Mouse (Mus musculus) adipocyte (in vitro differentiated cells): Measurements from ENCODE around the gene Gramd2.
A peak's percentile ranks its signal among the peaks of the same experiment; 100 is the strongest.

Experiments
- DNase-seq: peaks from one replicate; pipeline ENCODE4 v3.0.0-alpha.2; 2016; ENCODE audit warnings: low spot score

Gene Gramd2

DNA sequence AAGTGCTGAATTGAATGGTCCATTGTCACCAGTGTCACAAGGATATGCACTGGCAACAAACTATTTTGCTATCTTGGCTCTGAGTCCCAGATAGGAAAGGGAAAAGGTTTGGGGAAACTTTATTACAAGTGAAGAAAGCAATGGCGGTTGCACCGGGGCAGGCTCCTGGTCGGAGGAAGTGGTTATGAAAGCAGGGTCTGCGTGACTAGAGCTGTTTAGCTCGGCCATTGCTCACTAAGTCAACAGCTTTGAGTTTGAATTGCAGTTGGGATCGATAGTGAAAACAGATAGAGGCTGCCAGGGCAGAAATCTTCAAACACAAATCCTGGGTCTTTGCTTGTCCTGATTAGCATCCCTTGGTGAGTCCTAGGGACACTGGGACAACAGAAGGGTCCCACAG, 12.0 kb upstream of the Gramd2 start:
- no peak for DNase-seq

DNA sequence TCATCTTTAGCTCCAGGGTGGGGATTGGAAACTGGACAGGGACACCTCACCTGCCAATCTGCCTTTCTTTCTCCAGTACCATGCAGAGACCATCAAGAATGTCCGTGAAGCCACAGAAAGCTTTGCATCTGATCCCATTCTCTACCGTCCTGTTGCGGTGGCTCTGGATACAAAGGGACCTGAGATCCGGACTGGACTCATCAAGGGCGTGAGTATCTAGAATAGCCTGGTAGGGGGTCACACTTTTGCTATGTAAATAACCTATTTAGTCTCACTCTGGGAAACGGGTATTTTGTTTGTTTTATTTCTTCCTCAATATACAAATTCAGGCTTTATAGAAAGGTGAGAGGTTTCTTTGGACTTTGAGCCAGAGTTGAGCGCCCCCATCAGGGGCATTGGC, 11.5 kb upstream of the Gramd2 start:
- no peak for DNase-seq

DNA sequence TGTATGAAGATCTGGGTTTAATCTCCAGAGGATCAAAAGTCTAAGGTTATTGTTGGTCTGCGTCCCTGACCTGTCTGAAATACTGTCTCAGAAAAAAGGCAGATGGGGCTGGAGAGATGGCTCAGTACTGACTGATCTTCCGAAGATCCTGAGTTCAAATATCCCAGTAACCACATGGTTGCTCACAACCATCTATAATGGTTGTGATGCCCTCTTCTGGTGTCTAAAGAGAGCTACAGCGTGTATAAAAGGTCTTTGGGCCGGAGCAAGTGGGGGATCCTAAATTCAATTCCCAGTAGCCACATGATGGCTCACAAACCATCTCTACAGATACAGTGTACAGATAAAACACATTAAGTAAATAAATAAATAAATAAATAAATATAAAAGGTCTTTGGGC, 10.8 kb upstream of the Gramd2 start:
- no peak for DNase-seq

DNA sequence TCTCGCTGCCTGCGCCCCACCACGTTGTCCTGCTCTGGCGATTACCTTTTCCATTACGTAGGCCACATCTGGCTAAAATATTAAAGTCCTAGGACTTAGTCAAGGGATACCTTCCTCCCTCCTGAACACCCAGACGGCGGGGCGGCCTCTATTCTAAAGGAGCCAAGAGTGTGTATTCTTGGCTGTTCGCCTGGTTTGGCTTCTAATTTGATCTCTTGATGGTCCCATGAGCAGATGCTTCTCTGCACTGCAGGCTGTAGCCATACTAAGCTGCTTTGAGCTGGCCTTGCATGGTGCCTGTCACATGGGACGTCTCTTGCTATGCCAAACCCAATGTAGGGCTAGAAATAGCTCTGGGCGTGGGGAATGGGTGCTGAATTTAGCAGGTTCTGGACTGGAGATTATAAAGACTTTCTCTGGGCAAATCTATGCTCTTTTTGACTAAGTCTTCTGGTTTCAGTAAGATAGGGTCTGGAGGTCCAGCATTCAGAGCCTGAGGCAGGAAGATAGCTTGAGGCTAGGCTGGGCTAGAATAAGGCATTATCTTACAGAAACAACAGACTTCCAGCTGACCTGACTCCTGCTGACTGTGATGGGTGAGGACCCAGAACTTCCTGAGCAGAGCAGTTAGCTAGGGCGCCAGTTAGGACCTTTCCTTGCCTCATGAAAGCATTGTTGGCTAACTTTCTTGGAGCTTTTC, 7.6 kb upstream of the Gramd2 start:
- DNase-seq: peak; percentile 28

DNA sequence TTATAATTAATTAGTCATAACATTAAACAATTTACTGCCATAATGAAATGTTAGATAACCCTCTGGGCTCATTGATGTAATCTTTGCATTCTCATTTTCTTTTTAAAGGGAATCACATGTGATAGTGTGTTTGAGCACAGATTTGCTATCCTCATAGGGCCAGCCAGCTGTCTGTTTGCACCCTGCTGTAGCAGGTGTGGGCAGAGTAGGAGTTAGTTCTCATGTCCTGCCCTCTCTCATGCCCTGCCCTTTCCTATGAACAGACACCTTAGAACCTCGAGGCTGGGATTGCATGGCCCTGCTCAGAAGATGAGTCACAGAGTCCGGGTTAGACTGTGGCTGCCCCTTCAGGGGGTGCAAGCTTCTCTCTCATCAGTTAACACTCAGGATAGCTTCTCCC, 6.5 kb upstream of the Gramd2 start:
- DNase-seq: no peak

DNA sequence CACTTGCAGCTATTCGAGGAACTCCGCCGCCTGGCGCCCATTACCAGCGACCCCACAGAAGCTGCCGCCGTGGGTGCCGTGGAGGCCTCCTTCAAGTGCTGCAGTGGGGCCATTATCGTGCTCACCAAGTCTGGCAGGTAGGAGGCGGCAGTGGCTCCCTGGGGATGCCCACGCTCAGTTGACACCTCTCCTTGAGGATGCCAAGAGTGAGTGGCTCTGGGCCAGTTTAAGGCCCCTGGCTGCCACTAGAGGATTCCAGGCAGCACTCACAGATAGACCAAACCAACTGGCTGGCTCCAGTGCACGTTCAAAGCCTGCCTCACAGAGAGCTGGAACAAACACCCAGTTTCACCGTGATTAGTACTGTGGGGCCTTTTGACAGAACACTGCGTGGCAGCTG, 4.3 kb upstream of the Gramd2 start:
- DNase-seq: no peak

DNA sequence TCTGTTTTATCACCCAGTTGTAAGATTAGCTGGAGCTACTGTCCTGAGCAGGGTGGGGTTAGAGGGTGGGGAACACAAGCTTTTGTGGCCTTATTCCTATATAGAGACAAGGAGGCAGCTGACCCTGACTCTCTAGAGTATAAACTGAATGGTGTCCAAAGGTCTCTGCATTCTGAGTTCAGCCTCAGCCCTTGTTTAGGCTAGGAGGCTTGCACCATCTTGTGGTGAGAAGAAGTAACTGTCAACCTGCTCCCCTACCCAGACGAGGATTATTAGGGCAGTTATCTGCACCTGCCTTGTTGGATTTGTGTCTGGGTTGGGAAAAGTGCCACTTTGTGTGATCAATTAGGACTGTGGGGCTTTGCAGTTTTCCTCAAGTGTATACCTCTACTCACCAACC, 1.6 kb upstream of the Gramd2 start:
- DNase-seq: peak; percentile 75

DNA sequence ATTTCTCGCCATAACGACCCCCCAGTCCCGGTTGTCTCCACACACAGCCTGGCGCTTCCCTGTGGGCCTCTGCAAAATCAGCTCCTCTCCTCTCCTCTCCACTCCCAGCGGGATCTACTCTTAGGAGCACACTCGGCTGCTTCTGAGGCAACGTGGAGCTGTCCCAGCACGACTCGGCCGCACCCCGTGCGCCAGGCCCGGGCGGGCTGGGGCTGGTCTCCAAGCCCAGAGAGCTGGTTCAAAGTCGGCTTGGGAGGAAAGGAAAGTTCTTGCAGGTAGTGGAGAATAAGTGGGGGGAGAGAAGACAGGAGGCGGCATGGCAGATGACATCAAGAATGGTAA, 561 bp downstream of the Gramd2 start:
- DNase-seq: no peak

DNA sequence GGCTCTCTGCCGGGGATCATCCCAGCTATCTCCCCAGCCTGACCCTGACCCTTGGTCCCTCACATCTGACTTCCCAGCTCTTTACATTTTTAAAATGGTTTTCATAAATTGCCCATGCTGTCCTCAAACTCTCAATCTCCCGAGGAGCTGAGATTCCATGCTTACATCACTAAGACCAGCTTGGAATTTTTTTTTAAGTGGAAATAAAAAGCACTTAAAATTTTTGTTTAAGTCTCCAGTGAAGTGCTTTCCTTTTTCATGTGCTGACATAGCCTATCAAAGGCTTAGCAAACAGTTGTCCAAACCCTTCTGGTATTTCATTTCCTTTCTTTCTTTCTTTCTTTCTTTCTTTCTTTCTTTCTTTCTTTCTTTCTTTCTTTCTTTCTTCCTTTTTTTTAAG, 4.1 kb downstream of the Gramd2 start:
- DNase-seq: no peak

DNA sequence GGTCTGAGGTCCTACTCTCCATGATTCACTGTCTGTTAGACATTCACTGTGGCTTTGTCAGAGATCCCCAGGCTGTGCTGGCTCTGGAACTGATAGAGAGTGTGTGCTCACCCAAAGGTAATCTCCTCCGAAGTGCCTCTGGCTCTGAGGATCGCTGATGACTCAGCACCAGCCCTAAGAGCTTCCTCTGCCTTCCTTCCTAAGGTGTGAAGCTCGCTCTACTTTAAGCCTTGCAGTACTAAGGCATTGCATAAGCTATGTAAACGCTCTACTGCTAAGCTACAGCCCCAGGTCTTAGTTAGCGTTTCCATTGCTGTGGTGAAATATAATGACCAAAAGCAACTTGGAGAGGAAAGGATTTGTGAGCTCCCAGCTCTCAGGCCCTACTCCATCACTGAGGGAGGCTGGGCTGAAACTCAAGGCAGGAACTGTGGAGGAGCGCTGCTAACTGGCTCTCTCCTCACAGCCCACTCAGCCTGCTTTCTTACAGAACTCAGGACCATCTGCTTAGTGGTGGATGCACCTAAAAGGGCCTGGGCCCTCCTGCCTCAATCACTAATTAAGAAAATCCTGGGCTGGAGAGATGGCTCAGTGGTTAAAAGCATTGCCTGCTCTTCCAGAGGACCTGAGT, 7.6 kb downstream of the Gramd2 start:
- no peak for DNase-seq

DNA sequence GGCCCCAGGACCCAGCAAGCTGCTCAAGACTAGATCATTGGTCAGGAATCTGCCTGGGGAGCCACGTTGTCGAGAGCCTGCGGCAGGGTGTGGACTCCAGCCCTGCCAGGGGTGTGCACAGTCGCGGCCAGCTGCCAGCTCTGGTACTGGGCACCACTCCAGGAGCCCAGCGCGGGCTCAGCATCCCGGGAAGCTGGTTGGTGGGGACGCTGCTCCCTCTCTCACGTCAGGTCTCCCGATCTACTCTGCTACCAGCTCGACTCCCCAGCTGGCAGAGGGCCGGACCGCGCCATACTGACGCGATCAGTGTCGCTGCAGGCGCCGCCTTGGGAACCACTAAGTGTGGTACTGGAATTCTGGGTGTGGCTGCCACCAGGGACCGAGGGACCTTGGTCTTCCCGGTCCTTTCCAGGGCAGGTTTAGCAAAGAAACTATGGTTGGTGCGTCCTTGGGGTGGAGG, 11.7 kb downstream of the Gramd2 start:
- peak; percentile 77 for DNase-seq

DNA sequence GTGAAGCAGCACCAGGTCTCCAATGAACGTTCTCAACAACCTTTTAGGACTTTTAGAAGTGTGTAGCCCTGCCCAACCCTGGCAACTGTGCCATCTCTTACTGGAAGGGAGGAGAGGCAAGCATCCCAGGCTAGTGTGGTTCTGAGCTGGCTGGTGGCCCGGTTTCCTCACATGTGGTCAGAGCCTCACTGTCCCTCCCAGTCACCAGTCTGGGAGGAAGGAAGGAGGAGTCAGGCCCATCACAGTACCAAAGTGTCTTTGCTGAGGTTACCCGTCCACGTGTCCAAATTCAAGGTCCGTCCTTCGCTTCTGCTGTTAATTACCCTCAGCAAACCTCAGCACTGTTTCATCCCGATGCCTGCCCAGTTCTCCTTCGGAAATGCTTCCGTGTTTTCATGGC, 12.2 kb downstream of the Gramd2 start:
- peak; percentile 89 for DNase-seq

DNA sequence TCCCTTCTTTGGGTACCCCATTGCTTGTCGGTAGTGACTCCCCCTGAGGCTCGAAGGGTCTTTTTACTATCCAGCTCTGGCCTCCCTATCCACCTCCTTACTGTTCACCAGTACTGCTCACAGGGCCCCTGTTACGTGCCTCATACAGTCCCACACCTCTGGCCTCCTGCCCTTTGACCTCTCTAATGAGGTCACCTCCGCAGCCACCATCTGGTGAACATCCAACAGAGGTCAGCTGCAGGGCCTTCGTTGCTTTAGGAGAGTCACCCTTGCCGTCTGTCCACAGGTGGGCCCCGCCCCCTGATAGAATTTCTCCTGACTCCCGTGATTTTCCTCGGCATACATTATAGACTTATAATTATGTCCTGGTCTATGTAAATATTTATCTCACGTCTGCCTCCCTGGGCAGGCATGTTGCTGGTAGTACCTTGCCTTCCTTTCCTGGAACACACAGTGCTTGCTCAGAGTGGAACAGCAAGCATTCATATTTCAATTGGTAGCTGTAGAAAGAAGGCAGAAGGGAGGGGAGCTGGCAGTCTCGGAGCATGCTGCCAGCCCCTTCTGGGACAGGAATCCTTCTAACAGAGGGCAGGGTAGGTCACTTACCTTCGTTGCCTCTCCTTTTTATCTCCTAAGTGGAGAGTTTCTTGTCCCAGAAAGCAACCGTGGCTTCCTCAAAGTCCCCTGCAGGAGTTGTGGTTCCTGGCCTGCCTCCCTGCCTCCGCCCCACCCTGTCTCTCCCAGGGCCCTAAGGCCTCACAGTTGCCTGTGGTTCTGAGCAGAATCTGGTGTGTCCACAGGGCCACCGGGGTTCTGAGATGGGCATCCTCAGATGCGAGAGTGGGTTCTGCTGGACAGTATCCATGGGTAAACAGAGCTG, 14.9 kb downstream of the Gramd2 start:
- no peak for DNase-seq

DNA sequence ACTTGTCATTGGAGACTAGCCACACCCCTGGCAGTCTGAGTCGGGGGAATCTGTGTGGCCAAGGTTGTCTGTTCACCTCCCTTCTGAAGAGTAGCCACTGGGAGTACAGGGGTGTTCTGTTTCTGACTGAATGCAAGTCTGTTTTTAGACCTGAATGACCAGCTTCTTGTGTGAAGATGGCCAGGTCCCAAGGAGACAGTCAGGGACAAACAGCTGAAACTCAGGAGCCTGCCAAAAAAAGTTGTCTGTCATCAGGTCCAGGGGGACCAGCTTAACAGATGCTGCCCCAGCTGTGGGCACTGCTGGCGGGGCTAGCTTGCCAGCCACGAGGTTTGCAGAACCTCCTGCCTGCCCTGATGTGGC, 15.5 kb downstream of the Gramd2 start:
- DNase-seq: peak; percentile 50

DNA sequence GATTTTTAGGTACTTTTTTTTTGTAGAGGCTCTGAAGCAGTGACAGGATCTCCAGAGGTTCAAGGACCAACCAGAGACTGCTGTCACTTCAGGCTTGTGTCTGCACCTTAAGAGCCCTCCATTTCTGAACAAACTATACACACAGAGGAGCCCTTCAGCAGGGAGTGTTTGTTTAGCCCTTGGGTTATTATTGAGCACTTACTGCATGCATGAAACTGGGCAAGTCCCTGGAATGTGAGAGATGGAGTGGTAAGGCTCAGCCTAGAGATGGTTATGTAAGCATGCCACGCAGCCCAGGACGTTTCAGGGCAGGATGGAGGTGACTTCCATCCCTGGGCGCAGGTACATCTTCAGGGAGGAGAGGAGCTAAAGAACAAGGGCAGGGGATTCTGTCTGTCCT, 16.4 kb downstream of the Gramd2 start:
- no peak for DNase-seq

DNA sequence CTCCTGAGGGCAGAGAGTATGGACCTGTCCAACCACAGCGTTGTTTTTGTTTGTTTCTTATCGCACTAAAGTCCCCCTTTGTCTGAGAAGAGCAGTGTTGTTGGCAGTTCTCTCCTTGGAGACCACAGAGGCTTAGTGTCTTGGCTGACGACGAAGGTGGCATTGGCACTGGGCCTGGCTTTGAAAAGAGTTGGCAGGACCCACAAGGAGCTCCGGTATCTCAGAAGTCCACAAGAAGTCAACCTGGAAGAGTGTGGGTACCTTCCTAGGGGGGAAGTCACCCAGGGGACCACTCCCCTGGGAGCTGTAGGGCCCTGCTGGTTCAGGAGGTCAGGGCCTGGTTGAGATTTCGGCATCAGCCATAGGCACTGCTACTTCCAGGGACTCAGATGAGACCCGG, 21.1 kb downstream of the Gramd2 start:
- no peak for DNase-seq

DNA sequence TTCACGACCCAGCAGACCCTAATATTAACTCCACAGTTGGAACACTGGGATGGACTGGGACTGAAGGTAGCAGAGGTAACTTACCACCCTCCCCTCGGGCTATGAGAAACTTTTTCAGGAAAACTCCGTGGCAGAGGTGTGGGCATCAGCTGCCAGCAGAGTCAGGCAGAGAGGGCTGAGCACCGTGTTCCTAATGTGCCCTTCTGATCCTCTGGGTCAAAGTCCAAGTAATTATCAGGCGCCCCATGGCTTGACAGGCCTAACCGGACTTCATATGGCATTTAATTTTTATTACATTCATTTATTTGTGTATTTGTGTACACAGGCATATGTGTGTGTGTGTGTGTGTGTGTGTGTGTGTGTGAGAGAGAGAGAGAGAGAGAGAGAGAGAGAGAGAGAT, 23.2 kb downstream of the Gramd2 start:
- no peak for DNase-seq

DNA sequence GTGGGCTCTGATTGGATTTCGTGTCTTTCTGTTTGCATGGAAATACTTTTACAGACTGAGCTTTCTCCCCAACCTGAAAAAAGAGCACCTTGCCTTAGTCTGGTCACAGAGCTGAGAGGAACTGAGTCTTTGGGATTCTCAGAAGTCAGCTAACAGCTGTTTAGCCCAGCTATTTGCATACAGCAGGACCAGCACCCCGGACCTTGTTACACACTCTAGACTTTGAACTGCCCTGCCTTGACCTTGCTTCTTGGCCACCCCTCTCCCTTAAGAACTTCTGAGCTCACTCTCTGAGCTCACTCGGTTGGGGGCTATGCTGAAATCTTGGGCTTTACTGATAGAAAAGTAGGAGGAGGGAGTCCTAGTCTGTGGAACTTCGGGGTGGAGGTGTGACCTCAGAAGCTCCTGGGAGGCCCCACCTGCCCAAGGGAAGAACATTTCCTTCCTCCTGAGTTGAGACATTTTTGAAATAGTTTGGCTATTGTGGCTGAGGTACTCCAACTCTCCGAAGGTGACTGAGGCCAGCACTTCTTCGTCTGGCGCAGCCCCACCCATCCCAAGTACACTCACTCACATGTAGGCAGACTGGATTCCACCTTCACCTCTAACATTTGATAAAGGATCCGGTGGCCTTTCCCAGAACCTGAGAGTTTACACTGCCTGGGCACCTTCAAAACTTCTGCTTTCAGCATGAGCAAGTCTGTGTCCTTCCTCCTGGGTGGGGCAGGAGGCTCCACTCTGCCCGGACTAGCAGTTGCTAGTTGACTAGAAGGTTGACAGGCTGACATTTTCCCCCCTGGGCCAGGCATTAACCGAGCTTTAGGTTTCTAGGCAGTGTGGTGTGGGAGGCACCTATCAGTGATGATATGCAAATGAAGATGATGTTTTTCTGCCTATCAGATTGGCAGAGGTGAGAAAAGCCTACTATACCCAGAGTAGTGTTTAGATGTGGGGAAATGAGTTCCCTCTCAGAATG, 27.2 kb downstream of the Gramd2 start:
- no peak for DNase-seq

DNA sequence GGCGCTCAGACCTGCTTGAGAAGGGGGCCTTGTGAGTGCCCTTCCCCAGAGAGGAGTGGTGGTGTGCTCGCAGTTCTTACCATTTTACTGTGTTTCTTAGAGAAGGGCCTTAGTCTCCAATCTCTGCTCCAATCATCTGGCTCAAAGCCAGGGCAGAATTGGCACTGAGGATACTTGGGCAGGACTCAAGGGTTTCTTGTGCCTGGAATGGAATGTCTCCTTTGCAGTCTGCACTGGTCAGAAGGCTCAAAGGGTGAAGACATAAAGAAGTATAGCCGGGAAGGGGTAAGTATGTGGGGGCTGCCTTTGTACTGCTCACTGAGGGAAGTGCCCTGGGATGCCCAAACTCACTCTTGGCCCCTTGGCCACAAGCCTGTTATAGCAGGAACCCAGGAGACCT, 29.3 kb downstream of the Gramd2 start:
- DNase-seq: peak; percentile 72

DNA sequence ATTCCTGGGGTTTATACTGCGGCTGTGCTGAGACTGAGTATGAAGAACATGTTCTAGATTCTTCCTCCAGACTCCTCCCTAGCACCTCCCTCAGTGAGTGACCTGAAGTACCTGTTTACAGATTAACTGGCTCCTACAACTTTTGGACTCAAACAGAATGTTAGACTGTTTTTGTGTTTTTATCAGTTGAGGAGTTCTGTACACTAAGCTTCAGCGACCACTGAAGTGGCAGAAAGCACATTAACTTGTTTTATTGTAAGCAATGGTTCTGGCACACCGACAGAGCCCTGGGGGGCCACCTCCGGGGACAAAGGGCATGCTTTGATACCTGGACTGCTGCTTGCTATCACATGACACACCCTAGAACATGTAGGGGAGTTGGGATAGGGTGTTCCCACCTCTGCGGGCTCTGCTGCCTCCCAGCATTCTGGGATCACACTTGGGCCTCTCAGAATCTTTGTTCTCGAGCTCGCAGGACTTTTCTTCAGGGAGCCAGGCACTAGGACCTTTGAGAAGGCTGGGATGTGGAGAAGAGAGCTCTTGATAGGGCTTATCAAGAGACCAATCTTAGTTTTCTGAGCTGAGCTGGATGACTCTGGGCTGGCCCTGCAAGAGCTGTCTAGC, 36.4 kb downstream of the Gramd2 start:
- DNase-seq: no peak

DNA sequence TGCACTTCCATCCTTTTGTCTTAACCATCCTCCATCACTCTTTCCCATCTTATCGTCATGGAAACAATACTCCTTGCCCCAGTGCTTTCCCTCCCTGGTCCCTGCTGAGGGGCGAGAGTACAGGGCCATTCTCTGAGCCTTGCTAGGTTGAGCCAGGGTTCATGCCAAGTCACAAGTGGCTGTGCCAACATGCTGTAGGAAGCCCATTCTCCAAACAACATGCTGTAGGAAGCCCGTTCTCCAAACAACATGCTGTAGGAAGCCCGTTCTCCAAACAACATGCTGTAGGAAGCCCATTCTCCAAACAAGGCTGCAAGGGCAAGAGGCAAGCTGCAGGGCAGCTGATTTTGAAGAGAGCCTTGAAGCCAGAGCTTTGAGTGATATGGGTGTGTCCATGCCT, 38.3 kb downstream of the Gramd2 start:
- no peak for DNase-seq

DNA sequence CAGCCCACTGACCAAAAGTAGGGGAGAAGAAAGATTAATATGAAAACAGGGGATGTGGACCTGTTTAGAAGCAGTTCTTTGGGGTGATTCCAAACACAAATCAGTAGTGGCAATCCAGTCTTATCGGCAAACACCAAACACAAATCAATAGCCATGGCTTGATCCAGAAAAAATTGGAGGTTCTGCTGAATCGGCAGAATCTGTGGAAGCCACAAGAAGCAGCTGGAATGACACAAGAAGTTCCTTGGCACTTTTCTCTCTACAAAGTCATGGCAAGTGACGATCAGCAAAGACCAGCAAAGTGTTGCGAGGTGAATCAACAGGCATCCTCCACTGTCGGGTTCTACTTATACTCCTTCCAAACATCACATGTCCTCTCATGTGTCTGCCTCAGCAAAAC, 41.2 kb downstream of the Gramd2 start:
- no peak for DNase-seq
